In the genomic region with DNA sequence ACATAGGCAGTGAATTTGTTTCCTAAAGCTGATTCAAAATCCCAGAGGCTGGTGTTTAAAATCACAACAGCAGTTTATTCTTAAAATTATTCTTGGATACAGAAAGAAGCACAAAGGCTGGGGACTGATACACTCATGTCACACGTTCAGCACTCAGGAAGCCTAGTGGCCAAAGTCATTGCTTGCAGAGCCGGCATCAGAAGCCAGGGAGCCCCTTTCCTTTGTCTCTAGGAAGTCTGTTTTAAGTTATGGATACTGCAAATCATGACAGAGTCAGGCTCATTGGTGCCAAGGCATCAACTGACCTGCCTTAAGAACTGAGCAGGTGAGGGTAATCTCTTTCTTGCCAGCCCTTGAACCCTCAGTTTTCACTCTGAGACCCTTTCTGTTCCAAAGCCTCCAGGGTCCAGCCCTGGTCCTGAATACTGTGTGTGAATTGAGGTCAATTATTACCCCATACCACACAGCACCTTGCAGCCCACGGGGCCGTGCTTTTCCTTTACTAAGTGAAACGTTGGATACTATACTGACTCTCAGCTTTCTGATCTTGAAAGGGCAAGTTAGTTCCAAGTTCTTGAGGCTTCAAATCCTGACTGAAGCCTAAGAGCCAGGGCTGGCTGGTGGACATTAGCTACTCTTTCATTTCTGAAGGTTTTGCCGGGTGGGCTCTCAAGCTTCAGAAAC, we compare ENCODE assay signal across 8 mouse cellular contexts. TPM values are rescaled to one million over a fixed set of nuclear protein-coding genes. Genes with fewer than 3 reads are reported as not detected.
DNase-seq lines count a peak whose midpoint lies in the region; ATAC-seq and TF ChIP-seq lines count a peak whose summit lies in the region.
"Had no signal": no experiment of that assay in that cellular context is flagged by ENCODE, and none has a peak within 500 bp of the region (broad histone marks: within the 10 kb centered on the region; RNA-seq: fewer than 3 reads in every experiment).

No protein-coding gene starts in this region.

- 53% methylated on average over 6 of the region's 6 CpGs for WGBS in heart, embryonic 13.5 days
- 55% methylated on average over 6 of the region's 6 CpGs for WGBS in lung, embryonic 15.5 days
- 48% methylated on average over 6 of the region's 6 CpGs for WGBS in forebrain, postnatal 0 days
- 28% methylated on average over 6 of the region's 6 CpGs for WGBS in olfactory bulb, adult 2 months

- TF ChIP-seq POLR2A in olfactory bulb, adult 2 months (IDR thresholded peaks at IDR 0.05; ENCODE audit: insufficient read depth, low read depth, low read length), result no peak

- peak overlapping the region; percentile 53 for H3K4me2 ChIP-seq in heart, embryonic 13.5 days
- peak overlapping the region; percentile 28 for H3K4me2 ChIP-seq in lung, embryonic 15.5 days
- peak overlapping the region; percentile 26 for H3K4me2 ChIP-seq in forebrain, postnatal 0 days (ENCODE audit: low read depth)

- intact Hi-C loops in heart, postnatal 14 days (cut with DNase I), result loop anchor here (5.0 kb wide), 2 partner anchors 41 to 54 kb away; a partner anchor contains a TSS

- peak overlapping the region; percentile 71 for H3K9ac ChIP-seq in heart, embryonic 13.5 days
- no peak overlapping the region for H3K9ac ChIP-seq in lung, embryonic 15.5 days
- 0 out of 2 replicates have a peak overlapping the region, but pooled peaks have one; percentile 10 for H3K9ac ChIP-seq in forebrain, postnatal 0 days

- peaks cover 55% of the 10 kb centered on the region for H3K4me1 ChIP-seq in heart, embryonic 13.5 days
- H3K4me1 ChIP-seq in lung, embryonic 15.5 days, result peaks cover 31% of the 10 kb centered on the region
- peaks cover 6% of the 10 kb centered on the region; the same call in 1 of the 2 replicates for H3K4me1 ChIP-seq in forebrain, postnatal 0 days (ENCODE audit: insufficient read depth)
- H3K4me1 ChIP-seq in olfactory bulb, adult 2 months (ENCODE audit: control insufficient read depth, insufficient read depth, low read length), result peaks cover 9% of the 10 kb centered on the region

- ATAC-seq in heart, embryonic 13.5 days (ENCODE audit: extremely low read depth, insufficient number of reproducible peaks, low FRiP score, low TSS enrichment), result no peak
- no peak for ATAC-seq in lung, embryonic 15.5 days (ENCODE audit: borderline replicate concordance, extremely low read depth, low FRiP score, low TSS enrichment)
- peak; percentile 54 for ATAC-seq in forebrain, postnatal 0 days

- no peak for DNase-seq in heart, postnatal 14 days
- DNase-seq in lung, postnatal 36 days, result no peak
- DNase-seq in forebrain, postnatal 0 days, result peak; percentile 35
- DNase-seq in thymus, postnatal 0 days (ENCODE audit: low spot score), result no peak
- DNase-seq: thymus, postnatal 4 days had no signal

- peak; percentile 30; the same call in 1 of the 2 replicates for TF ChIP-seq CTCF in forebrain, postnatal 0 days (IDR thresholded peaks at IDR 0.05; ENCODE audit: low read depth)
- TF ChIP-seq CTCF in olfactory bulb, adult 2 months (IDR thresholded peaks at IDR 0.05; ENCODE audit: insufficient read depth, low read depth, low read length), result no peak

- H3K27ac ChIP-seq in heart, embryonic 13.5 days (replicated peaks), result peak overlapping the region; percentile 94
- no peak overlapping the region for H3K27ac ChIP-seq in lung, embryonic 15.5 days
- H3K27ac ChIP-seq in forebrain, postnatal 0 days (ENCODE audit: low read depth, low read length), result peak overlapping the region; percentile 77
- peak overlapping the region; percentile 21; the same call in 1 of the 2 replicates for H3K27ac ChIP-seq in olfactory bulb, adult 2 months (ENCODE audit: insufficient read depth, low read depth, low read length)

- no peaks in the 10 kb centered on the region for H3K27me3 ChIP-seq in heart, embryonic 13.5 days (replicated peaks)
- no peaks in the 10 kb centered on the region for H3K27me3 ChIP-seq in lung, embryonic 15.5 days
- H3K27me3 ChIP-seq in forebrain, postnatal 0 days (ENCODE audit: insufficient read depth, low read length), result no peaks in the 10 kb centered on the region

- no peak overlapping the region for H3K4me3 ChIP-seq in heart, embryonic 13.5 days
- H3K4me3 ChIP-seq in lung, embryonic 15.5 days, result 0 out of 2 replicates have a peak overlapping the region, but pooled peaks have one; percentile 1
- no peak overlapping the region for H3K4me3 ChIP-seq in forebrain, postnatal 0 days (ENCODE audit: low read depth, low read length)
- no peak overlapping the region for H3K4me3 ChIP-seq in olfactory bulb, adult 2 months (ENCODE audit: insufficient read depth, low read depth, low read length)

- no peaks in the 10 kb centered on the region for H3K9me3 ChIP-seq in heart, embryonic 13.5 days
- H3K9me3 ChIP-seq in lung, embryonic 15.5 days, result no peaks in the 10 kb centered on the region
- H3K9me3 ChIP-seq in forebrain, postnatal 0 days (ENCODE audit: low read length), result no peaks in the 10 kb centered on the region

- H3K36me3 ChIP-seq in heart, embryonic 13.5 days, result no peaks in the 10 kb centered on the region
- H3K36me3 ChIP-seq in lung, embryonic 15.5 days, result no peaks in the 10 kb centered on the region
- H3K36me3 ChIP-seq in forebrain, postnatal 0 days (ENCODE audit: insufficient read depth), result no peaks in the 10 kb centered on the region

RNA-seq across cellular contexts. Expression of a gene that starts 41.9 kb away (rescaled TPM):
- 65.4 and 70.4 TPM in 2 replicates for polyA plus RNA-seq in heart, embryonic 13.5 days (2015; fragmentation: Nextera tagmentation; extraction: Ambion mirVana)
- 100 to 1,000 TPM; 153 to 157 TPM for total RNA-seq in heart, postnatal 14 days (2021)
- polyA plus RNA-seq in lung, embryonic 15.5 days (2015; fragmentation: Nextera tagmentation; extraction: Ambion mirVana), result 29.1 and 29.5 TPM in 2 replicates
- total RNA-seq in forebrain, postnatal 0 days (2014; rRNA removed), result 32.1 and 33.4 TPM in 2 replicates
- polyA plus RNA-seq in forebrain, postnatal 0 days (2015; fragmentation: Nextera tagmentation; extraction: Ambion mirVana), result 17.4 and 20.2 TPM in 2 replicates
- not detected in 2 replicates for polyA plus RNA-seq in olfactory bulb, adult 2 months (2012; ENCODE audit: insufficient read depth, insufficient read length, low replicate concordance, missing spikeins)
- polyA plus RNA-seq in thymus, postnatal 0 days (2015; fragmentation: Nextera tagmentation; extraction: Ambion mirVana), result 82.5 and 84.3 TPM in 2 replicates
